Mouse (Mus musculus) lung, postnatal 0 days (tissue): ENCODE results near the gene Rilp.

Experiments used
- CTCF ChIP-seq: IDR thresholded peaks from 2 replicates; pipeline ENCODE4 v1.5.1; 2016; ENCODE audit warnings: antibody characterized with exemption, mild to moderate bottlenecking
- EP300 ChIP-seq: IDR thresholded peaks from 2 replicates; pipeline ENCODE4 v1.6.1; 2016; ENCODE audit warnings: antibody characterized with exemption, mild to moderate bottlenecking, control low read depth

DNA sequence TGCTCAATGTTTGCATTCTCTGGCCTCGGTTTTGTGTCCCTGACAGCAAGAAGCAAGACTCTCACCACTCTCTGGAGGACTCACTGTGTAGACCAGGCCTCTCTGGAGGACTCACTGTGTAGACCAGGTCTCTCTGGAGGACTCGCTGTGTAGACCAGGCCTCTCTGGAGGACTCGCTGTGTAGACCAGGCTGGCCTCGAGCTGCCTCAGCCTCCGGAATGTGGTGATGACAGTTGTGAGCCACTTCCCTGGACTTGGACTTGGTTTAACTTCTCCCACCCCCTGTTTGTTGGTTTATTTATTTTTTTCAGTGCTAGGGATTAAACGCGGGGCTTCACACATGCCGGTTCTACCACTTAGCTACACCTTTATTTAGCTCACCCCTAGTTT, 27.1 kb downstream of the Rilp start:
- TF ChIP-seq CTCF (no peak), EP300 (no peak)
